Mouse (Mus musculus) limb, embryonic 14.5 days (tissue): ENCODE results near the gene Tbc1d2. TPM values are rescaled to one million over a fixed set of nuclear protein-coding genes. Genes with fewer than 3 reads are reported as not detected.

Experiments
- ATAC-seq: fragments of 200-750 bp; cut with Nextera tagmentation; 2 replicates; pipeline ENCODE4 v1.8.0; 2017; ENCODE audit warnings: low read depth, moderate number of reproducible peaks, moderate TSS enrichment; ENCODE audit not compliant: low FRiP score
- DNase-seq: peaks from one replicate; pipeline ENCODE4 v3.0.0-alpha.2; 2015; ENCODE audit warnings: low spot score
- H3K27ac ChIP-seq: fragments of 300-500 bp; sonication (generic); replicated peaks from 2 replicates; pipeline ENCODE4 v1.5.1; 2014; ENCODE audit warnings: low read depth, mild to moderate bottlenecking, low read length, moderate library complexity, mixed read lengths
- H3K27me3 ChIP-seq: fragments of 300-500 bp; sonication (generic); 2 replicates; pipeline ENCODE4 v1.6.1; 2014; ENCODE audit warnings: low read length, mixed read lengths; ENCODE audit not compliant: control insufficient read depth, insufficient read depth
- H3K36me3 ChIP-seq: fragments of 300-500 bp; sonication (generic); 2 replicates; pipeline ENCODE4 v1.6.1; 2014; ENCODE audit warnings: mild to moderate bottlenecking, low read length, moderate library complexity, mixed read lengths; ENCODE audit not compliant: control insufficient read depth, insufficient read depth
- H3K4me1 ChIP-seq: fragments of 300-500 bp; sonication (generic); 2 replicates; pipeline ENCODE4 v1.6.1; 2014; ENCODE audit warnings: antibody characterized with exemption, low read length, mixed read lengths; ENCODE audit not compliant: control insufficient read depth, insufficient read depth
- H3K4me2 ChIP-seq: fragments of 300-500 bp; sonication (generic); replicated peaks from 2 replicates; pipeline ENCODE4 v1.6.1; 2014; ENCODE audit warnings: low read depth, mild to moderate bottlenecking, low read length, moderate library complexity; ENCODE audit not compliant: severe bottlenecking
- H3K4me3 ChIP-seq: fragments of 300-500 bp; sonication (generic); replicated peaks from 2 replicates; pipeline ENCODE4 v1.5.1; 2014; ENCODE audit warnings: low read length
- H3K9ac ChIP-seq: fragments of 300-500 bp; sonication (generic); 2 replicates; pipeline ENCODE4 v1.6.1; 2014; ENCODE audit warnings: mild to moderate bottlenecking, low read depth, low read length, moderate library complexity; ENCODE audit not compliant: severe bottlenecking
- H3K9me3 ChIP-seq: fragments of 300-500 bp; sonication (generic); 2 replicates; pipeline ENCODE4 v1.6.1; 2016; ENCODE audit warnings: low read length; ENCODE audit not compliant: control insufficient read depth
- POLR2A ChIP-seq: fragments of 200-500 bp; IDR thresholded peaks from 2 replicates; pipeline ENCODE4 v1.8.0; 2012; ENCODE audit warnings: inconsistent platforms, mild to moderate bottlenecking, moderate library complexity, borderline replicate concordance; ENCODE audit not compliant: insufficient read depth, insufficient read length; ENCODE audit errors: extremely low read depth
- WGBS: fragments of 180-500 bp; shearing (Covaris S2); extraction: QIAGEN DNeasy Blood & Tissue Kit; methylation state at CpG from one replicate; pipeline ENCODE4 v1.1.7; 2014; 5-methylcytosine and 5-hydroxymethylcytosine counted together
- polyA plus RNA-seq, 2 experiments: library from polyadenylated mRNA; depleted of rRNA in 1 of 2; stranded (reverse) in 1 of 2; unstranded in 1 of 2; fragments of >200 nt; fragmentation: Nextera tagmentation in 1 of 2; extraction: Ambion mirVana in 1 of 2; gene quantifications; 2 replicates each; pipeline versions ENCODE4 v1.2.1 to v1.2.3; 2012 to 2014

Gene Tbc1d2
- polyA plus RNA-seq, 2 experiments, result 1.5 to 2.1 TPM

- Histone ChIP-seq H3K9me3 (no peaks in the 10 kb centered on the region), H3K36me3 (no peaks in the 10 kb centered on the region)
These were observed 8.9 kb upstream of the Tbc1d2 start for GRCm38 (mm10) chr4:46658946-46659345.

DNA sequence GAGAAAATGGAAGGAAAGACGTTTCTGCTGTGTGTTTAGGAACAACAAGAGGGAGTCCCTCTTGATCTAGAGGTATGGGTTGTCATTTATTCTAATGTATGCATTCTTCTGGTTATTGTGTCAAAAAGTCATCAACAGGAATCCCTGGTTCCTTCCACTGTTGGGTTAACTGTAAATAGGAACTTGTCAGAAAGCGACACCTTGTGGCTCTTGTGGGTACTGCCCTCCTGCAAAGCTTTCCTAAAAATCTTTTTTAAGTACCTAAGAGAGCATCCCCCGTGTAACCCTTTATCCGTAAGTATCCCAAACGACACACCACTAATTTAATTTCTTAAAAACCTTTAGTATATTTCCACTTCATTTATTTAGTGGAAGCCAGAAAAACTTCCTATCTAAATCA is 7.1 kb upstream of the Tbc1d2 start:
- Histone ChIP-seq H3K27me3 (no peaks in the 10 kb centered on the region), H3K9ac (no peak overlapping the region), H3K36me3 (no peaks in the 10 kb centered on the region), H3K9me3 (no peaks in the 10 kb centered on the region), H3K4me3 (no peak overlapping the region), H3K4me1 (no peaks in the 10 kb centered on the region), H3K27ac (no peak overlapping the region), H3K4me2 (no peak overlapping the region)
- peak; percentile 73 for DNase-seq
- WGBS, result 7% methylated on average over 5 of the region's 5 CpGs
- no peak for TF ChIP-seq POLR2A
- ATAC-seq, result no peak

More at GRCm38 (mm10) chr4:46658946-46659345, 8.9 kb upstream of the Tbc1d2 start:
- ATAC-seq (no peak), DNase-seq (no peak)
- Histone ChIP-seq H3K9ac (no peak overlapping the region), H3K27me3 (no peaks in the 10 kb centered on the region), H3K4me3 (no peak overlapping the region), H3K4me1 (peaks cover 4% of the 10 kb centered on the region), H3K27ac (no peak overlapping the region), H3K4me2 (no peak overlapping the region)
- TF ChIP-seq POLR2A, result no peak
- WGBS, result 75% methylated on average over 5 of the region's 5 CpGs

GRCm38 (mm10) chr4:46655956-46656355 is 5.9 kb upstream of the Tbc1d2 start:
- DNase-seq, result no peak
- Histone ChIP-seq H3K27me3 (no peaks in the 10 kb centered on the region), H3K9ac (no peak overlapping the region), H3K4me1 (no peaks in the 10 kb centered on the region), H3K36me3 (no peaks in the 10 kb centered on the region), H3K4me2 (no peak overlapping the region), H3K4me3 (no peak overlapping the region), H3K27ac (no peak overlapping the region), H3K9me3 (no peaks in the 10 kb centered on the region)
- ATAC-seq, result no peak
- 77% methylated on average over 2 of the region's 2 CpGs for WGBS
- no peak for TF ChIP-seq POLR2A

DNA sequence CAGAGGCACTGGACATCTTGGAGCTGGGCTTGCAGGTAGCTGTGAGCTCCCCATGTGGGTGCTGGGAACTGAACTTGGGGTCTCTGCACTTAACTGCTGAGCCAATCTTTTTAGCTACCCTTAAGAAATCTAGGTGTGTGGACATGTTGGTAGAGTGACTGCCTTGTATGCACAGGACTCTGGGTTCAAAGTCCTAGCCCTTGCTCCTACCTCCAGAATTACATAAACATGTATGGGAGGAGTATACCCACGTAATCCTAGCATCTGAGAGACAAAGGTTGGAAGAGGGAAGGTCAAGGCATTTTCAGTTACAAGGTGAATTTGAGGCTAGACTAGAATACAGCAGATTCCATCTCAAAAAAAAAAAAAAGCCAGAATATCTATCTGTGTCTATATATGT is 5.3 kb upstream of the Tbc1d2 start:
- WGBS, result 40% methylated on average over 1 of the region's 1 CpGs
- H3K9me3 ChIP-seq, result no peaks in the 10 kb centered on the region
- H3K36me3 ChIP-seq, result no peaks in the 10 kb centered on the region
- no peaks in the 10 kb centered on the region for H3K27me3 ChIP-seq
- H3K4me3 ChIP-seq, result no peak overlapping the region
- H3K4me1 ChIP-seq, result no peaks in the 10 kb centered on the region
- DNase-seq, result no peak
- TF ChIP-seq POLR2A, result no peak
- H3K4me2 ChIP-seq, result no peak overlapping the region
- ATAC-seq, result no peak
- H3K27ac ChIP-seq, result no peak overlapping the region
- no peak overlapping the region for H3K9ac ChIP-seq

- WGBS, result 59% methylated on average over 4 of the region's 4 CpGs
- H3K27ac ChIP-seq, result no peak overlapping the region
- no peaks in the 10 kb centered on the region for H3K36me3 ChIP-seq
- H3K9ac ChIP-seq, result 0 out of 2 replicates have a peak overlapping the region, but pooled peaks have one; percentile 69
- H3K4me1 ChIP-seq, result peaks cover 6% of the 10 kb centered on the region; the same call in 1 of the 2 replicates
- peak overlapping the region; percentile 64 for H3K4me3 ChIP-seq
- H3K27me3 ChIP-seq, result peaks cover 17% of the 10 kb centered on the region; the same call in 1 of the 2 replicates
- peak overlapping the region; percentile 85 for H3K4me2 ChIP-seq
- DNase-seq (no peak), ATAC-seq (no peak)
- H3K9me3 ChIP-seq, result no peaks in the 10 kb centered on the region
- no peak for TF ChIP-seq POLR2A
These were observed 848 bp downstream of the Tbc1d2 start for GRCm38 (mm10) chr4:46649161-46649560.

DNA sequence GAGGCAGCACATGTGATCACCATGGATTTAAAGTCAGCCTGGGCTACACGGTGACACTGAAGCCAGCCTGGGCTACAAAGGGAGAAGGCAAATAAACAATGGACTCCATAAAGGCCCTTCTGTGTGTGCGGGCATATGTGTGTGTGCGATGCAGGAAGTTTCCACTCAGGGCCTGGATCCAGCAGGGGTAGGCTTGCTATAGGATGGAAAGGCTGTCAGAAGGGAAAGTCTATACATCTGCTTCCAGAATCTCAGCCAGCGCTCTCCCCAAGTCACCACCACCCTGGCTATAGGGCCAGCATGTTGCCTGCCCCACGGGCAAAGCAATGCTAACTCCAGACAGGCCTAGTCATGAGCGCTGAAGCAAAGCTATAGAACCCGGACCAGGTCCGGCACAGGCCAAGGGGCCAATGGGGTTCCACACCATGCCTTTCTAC is 6.3 kb downstream of the Tbc1d2 start:
- H3K27ac ChIP-seq, result no peak overlapping the region

More for the DNA sequence above, 6.3 kb downstream of the Tbc1d2 start:
- H3K4me3 ChIP-seq, result no peak overlapping the region
- DNase-seq (no peak), ATAC-seq (no peak)
- no peaks in the 10 kb centered on the region for H3K4me1 ChIP-seq
- H3K9ac ChIP-seq, result no peak overlapping the region
- H3K4me2 ChIP-seq, result no peak overlapping the region
- H3K36me3 ChIP-seq, result no peaks in the 10 kb centered on the region
- TF ChIP-seq POLR2A, result no peak
- H3K9me3 ChIP-seq, result no peaks in the 10 kb centered on the region
- 81% methylated on average over 8 of the region's 8 CpGs for WGBS
- H3K27me3 ChIP-seq, result peaks cover 6% of the 10 kb centered on the region; the same call in 1 of the 2 replicates
